Mouse (Mus musculus): ENCODE measurements at regions not wholly inside any gene's neighbourhood (a gene's known extent, or its start where the extent isn't known, plus 50 kb on each side); places are given as distances from the start of the nearest gene placed in this dataset.

DNA sequence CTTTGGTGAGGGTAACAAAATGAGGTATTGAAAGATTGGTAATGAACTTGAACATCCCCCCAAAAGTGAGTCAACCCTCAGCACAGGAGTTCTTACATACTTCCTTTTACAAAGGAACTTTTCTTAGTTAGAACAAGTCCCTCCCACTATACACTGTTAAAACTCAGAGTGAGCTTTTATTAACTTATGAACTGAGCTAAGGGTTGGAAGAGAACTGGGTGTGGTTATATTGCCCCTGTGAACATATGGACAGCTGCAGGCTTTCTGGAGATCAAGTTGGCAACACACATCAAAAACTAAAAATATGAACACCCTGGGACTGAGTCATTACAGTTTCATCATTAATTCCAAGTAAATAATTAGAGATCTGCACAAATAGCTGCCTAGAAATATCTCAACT lies 103.1 kb upstream of the Tmc3 start:
- TF ChIP-seq CTCF (IDR thresholded peaks at IDR 0.05) (no peak), EP300 (IDR thresholded peaks at IDR 0.05) (no peak)
